Mouse (Mus musculus) lung, adult 2 months (tissue): ENCODE results near the gene Gfpt2.
"Not testable (repeated sequence)": the region's sequence is repeated elsewhere in the genome, so short reads cannot be mapped to it uniquely, and the experiment has no call there.

Experiments
- CTCF ChIP-seq: fragments of 200-500 bp; IDR thresholded peaks from 2 replicates; pipeline ENCODE4 v1.5.1; 2011; ENCODE audit warnings: mild to moderate bottlenecking, low read length, control low read depth; ENCODE audit not compliant: insufficient read depth
- POLR2A ChIP-seq: fragments of 200-500 bp; IDR thresholded peaks from 2 replicates; pipeline ENCODE4 v1.6.1; 2011; ENCODE audit warnings: low read depth, mild to moderate bottlenecking, control low read depth, low read length, borderline replicate concordance; ENCODE audit errors: extremely low read depth

DNA sequence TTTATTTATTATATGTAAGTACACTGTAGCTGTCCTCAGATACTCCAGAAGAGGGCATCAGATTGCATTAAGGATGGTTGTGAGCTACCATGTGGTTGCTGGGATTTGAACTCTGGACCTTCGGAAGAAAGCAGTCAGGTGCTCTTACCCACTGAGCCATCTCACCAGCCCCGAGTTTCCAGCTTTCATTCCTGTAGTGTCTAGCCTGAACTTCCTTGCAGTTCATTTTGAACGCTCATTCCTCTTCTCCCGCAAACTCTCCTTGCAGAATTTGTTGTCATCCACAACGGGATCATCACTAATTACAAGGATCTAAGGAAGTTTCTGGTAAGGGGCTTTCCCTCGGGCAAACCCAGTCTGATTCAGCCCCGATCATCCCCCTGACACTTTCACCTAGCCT is 16.7 kb downstream of the Gfpt2 start:
- TF ChIP-seq CTCF, POLR2A: not testable (repeated sequence)
